Mouse (Mus musculus): Measurements from ENCODE around the gene Samm50.

- TF ChIP-seq EP300 (IDR thresholded peaks at IDR 0.05; ENCODE audit: insufficient read depth, low read depth, low read length), result peak; percentile 87
- TF ChIP-seq CTCF (IDR thresholded peaks at IDR 0.05; ENCODE audit: low read depth, low read length), result no peak
- TF ChIP-seq POLR2A (IDR thresholded peaks at IDR 0.05; ENCODE audit: insufficient read depth, low read length), result no peak
These were observed 40.6 kb downstream of the Samm50 start for GRCm38 (mm10) chr15:84232609-84233008.

All from ES-Bruce4 (cell line).